Mouse (Mus musculus) myocyte (in vitro differentiated cells): ENCODE data around the gene Tmem74b. TPM values are rescaled to one million over a fixed set of nuclear protein-coding genes. Genes with fewer than 3 reads are reported as not detected.

Source experiments
- H3K27me3 ChIP-seq: one replicate; pipeline ENCODE4 v1.6.1; 2011; ENCODE audit not compliant: control insufficient read depth, insufficient read depth, insufficient read length
- H3K36me3 ChIP-seq: one replicate; pipeline ENCODE4 v1.6.1; 2011; ENCODE audit not compliant: control insufficient read depth, insufficient read depth
- H3K4me2 ChIP-seq: one replicate; pipeline ENCODE4 v1.6.1; 2011; ENCODE audit warnings: low read depth, control low read depth
- H3K4me3 ChIP-seq: one replicate; pipeline ENCODE4 v1.5.1; 2011; ENCODE audit warnings: mild to moderate bottlenecking, control low read depth, moderate library complexity
- H3K79me2 ChIP-seq: one replicate; pipeline ENCODE4 v1.6.1; 2011; ENCODE audit not compliant: control insufficient read depth, insufficient read depth
- H3ac ChIP-seq: one replicate; pipeline ENCODE4 v1.6.1; 2011; ENCODE audit not compliant: control insufficient read depth, insufficient read length
- CEBPB ChIP-seq: IDR thresholded peaks from 2 replicates; pipeline ENCODE4 v1.6.1; 2011; ENCODE audit warnings: mild to moderate bottlenecking, moderate library complexity; ENCODE audit not compliant: poor library complexity, insufficient read depth, severe bottlenecking
- E2F4 ChIP-seq: IDR thresholded peaks from one replicate; pipeline ENCODE4 v1.6.1; 2011; ENCODE audit warnings: mild to moderate bottlenecking, control low read depth, moderate library complexity; ENCODE audit not compliant: insufficient read depth
- MAX ChIP-seq: IDR thresholded peaks from one replicate; pipeline ENCODE4 v1.6.1; 2011; ENCODE audit warnings: low read depth, mild to moderate bottlenecking, control low read depth
- MYOD1 ChIP-seq, 3 experiments: IDR thresholded peaks; one replicate each; pipeline ENCODE4 v1.6.1; 2011; ENCODE audit warnings: control low read depth in 2 of 3, low read depth in 2 of 3, mild to moderate bottlenecking in 2 of 3, moderate library complexity in 1 of 3; ENCODE audit not compliant: insufficient read length in 2 of 3, control insufficient read depth in 1 of 3
- MYOG ChIP-seq, 3 experiments: IDR thresholded peaks; one replicate each; pipeline ENCODE4 v1.6.1; 2011; ENCODE audit warnings: control low read depth in 2 of 3, low read depth in 2 of 3, mild to moderate bottlenecking in 2 of 3; ENCODE audit not compliant: insufficient read length in 2 of 3, control insufficient read depth in 1 of 3, insufficient read depth in 1 of 3
- POLR2A ChIP-seq: IDR thresholded peaks from one replicate; pipeline ENCODE4 v1.6.1; 2011; ENCODE audit warnings: low read depth, mild to moderate bottlenecking, control low read depth, moderate library complexity; ENCODE audit not compliant: insufficient read length
- POLR2AphosphoS2 ChIP-seq: IDR thresholded peaks from one replicate; pipeline ENCODE4 v1.6.1; 2011; ENCODE audit warnings: low read depth, control low read depth; ENCODE audit not compliant: insufficient read length
- REST ChIP-seq: IDR thresholded peaks from one replicate; pipeline ENCODE4 v1.6.1; 2011; ENCODE audit warnings: mild to moderate bottlenecking, control low read depth, moderate library complexity; ENCODE audit not compliant: insufficient read depth, insufficient read length
- SRF ChIP-seq: IDR thresholded peaks from one replicate; pipeline ENCODE4 v1.6.1; 2011; ENCODE audit warnings: low read depth; ENCODE audit not compliant: control insufficient read depth, insufficient read length
- TCF12 ChIP-seq: IDR thresholded peaks from one replicate; pipeline ENCODE4 v1.6.1; 2011; ENCODE audit warnings: mild to moderate bottlenecking, control low read depth; ENCODE audit not compliant: poor library complexity, insufficient read depth, severe bottlenecking
- TCF3 ChIP-seq: IDR thresholded peaks from one replicate; pipeline ENCODE4 v1.6.1; 2011; ENCODE audit warnings: low read depth, control low read depth; ENCODE audit not compliant: insufficient read length
- USF1 ChIP-seq: IDR thresholded peaks from one replicate; pipeline ENCODE4 v1.6.1; 2011; ENCODE audit warnings: low read depth, mild to moderate bottlenecking, control low read depth, moderate library complexity
- polyA plus RNA-seq: library from polyadenylated mRNA; unstranded; fragments of >200 nt; fragmentation: generic; extraction: Trizol; gene quantifications from one replicate; pipeline ENCODE4 v1.2.1, GENCODE M21; 2012; ENCODE audit warnings: missing spikeins

Tmem74b gene
- polyA plus RNA-seq, 1 experiment, result not detected

- Histone ChIP-seq H3K36me3 (no peaks in the 10 kb centered on the region), H3K79me2 (no peaks in the 10 kb centered on the region), H3K4me2 (no peak overlapping the region), H3K4me3 (no peak overlapping the region), H3K27me3 (peaks cover 63% of the 10 kb centered on the region), H3ac (no peak overlapping the region)
- TF ChIP-seq MYOD1 (IDR thresholded peaks at IDR 0.05; ENCODE audit: control insufficient read depth in 1 of 3, insufficient read length in 2 of 3, low read depth in 2 of 3), result no peak
- TF ChIP-seq POLR2A, result no peak
- no peak for TF ChIP-seq POLR2AphosphoS2
- TF ChIP-seq MAX, result no peak
- TF ChIP-seq CEBPB, result no peak
- TF ChIP-seq MYOG (IDR thresholded peaks at IDR 0.05; ENCODE audit: control insufficient read depth in 1 of 3, insufficient read depth in 1 of 3, insufficient read length in 2 of 3, low read depth in 2 of 3), result no peak
- no peak for TF ChIP-seq TCF3
- no peak for TF ChIP-seq REST
- TF ChIP-seq E2F4, result no peak
- TF ChIP-seq USF1, result no peak
- TF ChIP-seq SRF, result no peak
- no peak for TF ChIP-seq TCF12
These were observed 1.0 kb downstream of the Tmem74b start for GRCm38 (mm10) chr2:151702851-151703190.

- H3K27me3 ChIP-seq, result peaks cover under 1% of the 10 kb centered on the region
- H3ac ChIP-seq, result no peak overlapping the region
- H3K36me3 ChIP-seq, result peaks cover 3% of the 10 kb centered on the region
- H3K79me2 ChIP-seq, result no peaks in the 10 kb centered on the region
- TF ChIP-seq POLR2A (no peak), REST (peak; percentile 90), TCF3 (no peak)
- H3K4me2 ChIP-seq, result no peak overlapping the region
- no peak overlapping the region for H3K4me3 ChIP-seq
These were observed 10.8 kb downstream of the Tmem74b start for GRCm38 (mm10) chr2:151712647-151713046.

DNA sequence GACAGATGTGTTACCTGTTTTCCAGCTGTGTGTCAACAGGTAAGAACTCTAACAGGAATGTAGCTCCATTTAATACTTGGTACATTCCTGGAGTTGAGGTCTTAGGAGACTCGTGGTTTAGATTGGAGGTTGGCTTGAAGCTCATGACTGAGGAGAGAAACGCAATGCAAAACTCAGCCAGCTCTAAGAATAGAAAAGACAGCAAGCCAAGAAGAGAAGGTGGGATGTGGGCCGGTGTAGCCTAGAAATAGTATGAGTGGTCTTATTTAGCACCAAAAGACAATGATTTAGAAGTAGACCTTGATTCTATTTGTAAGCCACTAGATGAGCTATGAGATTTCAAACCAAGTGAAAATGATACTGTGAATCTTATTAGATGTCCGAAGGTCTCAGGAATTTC is 13.7 kb downstream of the Tmem74b start:
- Histone ChIP-seq H3K4me2 (no peak overlapping the region), H3K4me3 (no peak overlapping the region), H3K79me2 (no peaks in the 10 kb centered on the region), H3K27me3 (no peaks in the 10 kb centered on the region), H3K36me3 (peaks cover 3% of the 10 kb centered on the region), H3ac (no peak overlapping the region)
- TF ChIP-seq TCF12 (no peak), MAX (no peak), E2F4 (no peak), MYOG (IDR thresholded peaks at IDR 0.05; ENCODE audit: control insufficient read depth in 1 of 3, insufficient read depth in 1 of 3, insufficient read length in 2 of 3, low read depth in 2 of 3) (no peak), SRF (no peak), POLR2AphosphoS2 (no peak), TCF3 (no peak), MYOD1 (IDR thresholded peaks at IDR 0.05; ENCODE audit: control insufficient read depth in 1 of 3, insufficient read length in 2 of 3, low read depth in 2 of 3) (no peak), USF1 (no peak), REST (no peak), POLR2A (no peak), CEBPB (no peak)

GRCm38 (mm10) chr2:151716318-151717055 is 14.7 kb downstream of the Tmem74b start:
- Histone ChIP-seq H3K36me3 (peaks cover 10% of the 10 kb centered on the region), H3ac (no peak overlapping the region), H3K4me2 (no peak overlapping the region), H3K79me2 (no peaks in the 10 kb centered on the region), H3K27me3 (no peaks in the 10 kb centered on the region), H3K4me3 (no peak overlapping the region)
- TF ChIP-seq POLR2A, result no peak
- TF ChIP-seq SRF, result no peak
- no peak for TF ChIP-seq MYOD1 (IDR thresholded peaks at IDR 0.05; ENCODE audit: control insufficient read depth in 1 of 3, insufficient read length in 2 of 3, low read depth in 2 of 3)
- TF ChIP-seq TCF12, result no peak
- no peak for TF ChIP-seq CEBPB
- TF ChIP-seq POLR2AphosphoS2, result no peak
- TF ChIP-seq MYOG (IDR thresholded peaks at IDR 0.05; ENCODE audit: control insufficient read depth in 1 of 3, insufficient read depth in 1 of 3, insufficient read length in 2 of 3, low read depth in 2 of 3), result no peak
- no peak for TF ChIP-seq MAX
- no peak for TF ChIP-seq USF1
- TF ChIP-seq TCF3, result no peak
- no peak for TF ChIP-seq REST
- no peak for TF ChIP-seq E2F4

- no peak for TF ChIP-seq E2F4
- TF ChIP-seq POLR2AphosphoS2, result no peak
- TF ChIP-seq SRF, result no peak
- Histone ChIP-seq H3K27me3 (no peaks in the 10 kb centered on the region), H3K79me2 (no peaks in the 10 kb centered on the region), H3K4me2 (no peak overlapping the region), H3K4me3 (no peak overlapping the region), H3ac (no peak overlapping the region), H3K36me3 (peaks cover 66% of the 10 kb centered on the region)
These were observed 22.3 kb downstream of the Tmem74b start for GRCm38 (mm10) chr2:151724094-151724493.
